Mouse (Mus musculus) cerebellum, postnatal 36 days (tissue): ENCODE results near the gene Adprhl1.

Source experiments
- DNase-seq, 2 experiments: peaks; one replicate each; pipeline ENCODE4 v3.0.0; 2021 to 2022; ENCODE audit warnings: mixed read lengths in 2 of 2

Adprhl1 gene

GRCm38 (mm10) chr8:13254019-13254418 is at the start of gene Adprhl1:
Gene Adprhl1, minus strand, starts transcription at chr8:13254162.
- DNase-seq, result peak; percentile 72 to 75

GRCm38 (mm10) chr8:13301036-13301435 is 47.1 kb upstream of the Adprhl1 start:
- DNase-seq, result no peak

- DNase-seq, result no peak
Observed at GRCm38 (mm10) chr8:13299571-13299970, 45.6 kb upstream of the Adprhl1 start.

GRCm38 (mm10) chr8:13293677-13294470 is 39.9 kb upstream of the Adprhl1 start:
- no peak for DNase-seq

- peak; percentile 72 to 78 for DNase-seq
Observed at GRCm38 (mm10) chr8:13292364-13292763, 38.4 kb upstream of the Adprhl1 start.

GRCm38 (mm10) chr8:13288646-13289045 is 34.7 kb upstream of the Adprhl1 start:
- no peak for DNase-seq

- DNase-seq, result peak; percentile 98
Observed at GRCm38 (mm10) chr8:13287692-13288623, 34.0 kb upstream of the Adprhl1 start, which contains the start of the genes Dcun1d2 and Tmco3. Gene Dcun1d2, minus strand, starts transcription at chr8:13288131. Gene Tmco3, plus strand, starts transcription at chr8:13288190.

GRCm38 (mm10) chr8:13287304-13287691 is 33.3 kb upstream of the Adprhl1 start:
- DNase-seq, result peak; percentile 88 to 91

- no peak for DNase-seq
Observed at GRCm38 (mm10) chr8:13283200-13283599, 29.2 kb upstream of the Adprhl1 start.

- no peak for DNase-seq
Observed at GRCm38 (mm10) chr8:13276941-13277447, 23.0 kb upstream of the Adprhl1 start.

GRCm38 (mm10) chr8:13272834-13273233 is 18.9 kb upstream of the Adprhl1 start:
- no peak for DNase-seq

- no peak for DNase-seq
Observed at GRCm38 (mm10) chr8:13267566-13267965, 13.6 kb upstream of the Adprhl1 start.

- DNase-seq, result no peak
Observed at GRCm38 (mm10) chr8:13263376-13263775, 9.4 kb upstream of the Adprhl1 start.

GRCm38 (mm10) chr8:13253413-13253812 is 549 bp downstream of the Adprhl1 start:
- no peak for DNase-seq

- no peak for DNase-seq
Observed at GRCm38 (mm10) chr8:13252837-13253236, 1.1 kb downstream of the Adprhl1 start.

GRCm38 (mm10) chr8:13244343-13244880 is 9.6 kb downstream of the Adprhl1 start:
- no peak for DNase-seq

GRCm38 (mm10) chr8:13242985-13243870 is 10.7 kb downstream of the Adprhl1 start:
- no peak for DNase-seq

GRCm38 (mm10) chr8:13240691-13241090 is 13.3 kb downstream of the Adprhl1 start:
- DNase-seq, result no peak

- DNase-seq, result no peak
Observed at GRCm38 (mm10) chr8:13240055-13240454, 13.9 kb downstream of the Adprhl1 start.

GRCm38 (mm10) chr8:13234803-13235202 is 19.2 kb downstream of the Adprhl1 start:
- DNase-seq, result no peak

GRCm38 (mm10) chr8:13230471-13230870 is 23.5 kb downstream of the Adprhl1 start:
- no peak for DNase-seq

- no peak for DNase-seq
Observed at GRCm38 (mm10) chr8:13229802-13230201, 24.2 kb downstream of the Adprhl1 start.
